Mouse (Mus musculus): Measurements from ENCODE around the gene Bpifb9a. TPM values are rescaled to one million over a fixed set of nuclear protein-coding genes. Genes with fewer than 3 reads are reported as not detected.
"Not testable (repeated sequence)": the region's sequence is repeated elsewhere in the genome, so short reads cannot be mapped to it uniquely, and the experiment has no call there.

Bpifb9a gene
- not detected in 2 replicates for polyA plus RNA-seq (2014; fragmentation: Nextera tagmentation; extraction: Ambion mirVana)

GRCm38 (mm10) chr2:154257554-154257953, at the start of gene Bpifb9a:
Bpifb9a (plus strand) TSS chr2:154257854.
- not testable (repeated sequence) for H3K4me3 ChIP-seq (ENCODE audit: low read depth, low read length); H3K27me3 ChIP-seq (ENCODE audit: control insufficient read depth, insufficient read depth, low read length); H3K9ac ChIP-seq (replicated peaks; ENCODE audit: low read depth, low read length); H3K4me1 ChIP-seq (ENCODE audit: control insufficient read depth, insufficient read depth, low read length); ATAC-seq (ENCODE audit: low read depth); H3K27ac ChIP-seq (ENCODE audit: low read depth, low read length); H3K9me3 ChIP-seq (ENCODE audit: control insufficient read depth, low read length); H3K36me3 ChIP-seq (ENCODE audit: control insufficient read depth, insufficient read depth, low read length); H3K4me2 ChIP-seq (ENCODE audit: low read depth, low read length)
- WGBS, result 88% methylated on average over 5 of the region's 5 CpGs

GRCm38 (mm10) chr2:154209112-154209511, 48.5 kb upstream of the Bpifb9a start:
- Histone ChIP-seq H3K27me3 (ENCODE audit: control insufficient read depth, insufficient read depth, low read length) (no peaks in the 10 kb centered on the region), H3K4me1 (ENCODE audit: control insufficient read depth, insufficient read depth, low read length) (no peaks in the 10 kb centered on the region), H3K4me2 (ENCODE audit: low read depth, low read length) (no peak overlapping the region), H3K27ac (ENCODE audit: low read depth, low read length) (no peak overlapping the region), H3K9ac (replicated peaks; ENCODE audit: low read depth, low read length) (no peak overlapping the region), H3K4me3 (ENCODE audit: low read depth, low read length) (no peak overlapping the region), H3K9me3 (ENCODE audit: control insufficient read depth, low read length) (no peaks in the 10 kb centered on the region), H3K36me3 (ENCODE audit: control insufficient read depth, insufficient read depth, low read length) (no peaks in the 10 kb centered on the region)
- no peak for ATAC-seq (ENCODE audit: low read depth)
- WGBS, result 13% methylated on average over 3 of the region's 3 CpGs

DNA sequence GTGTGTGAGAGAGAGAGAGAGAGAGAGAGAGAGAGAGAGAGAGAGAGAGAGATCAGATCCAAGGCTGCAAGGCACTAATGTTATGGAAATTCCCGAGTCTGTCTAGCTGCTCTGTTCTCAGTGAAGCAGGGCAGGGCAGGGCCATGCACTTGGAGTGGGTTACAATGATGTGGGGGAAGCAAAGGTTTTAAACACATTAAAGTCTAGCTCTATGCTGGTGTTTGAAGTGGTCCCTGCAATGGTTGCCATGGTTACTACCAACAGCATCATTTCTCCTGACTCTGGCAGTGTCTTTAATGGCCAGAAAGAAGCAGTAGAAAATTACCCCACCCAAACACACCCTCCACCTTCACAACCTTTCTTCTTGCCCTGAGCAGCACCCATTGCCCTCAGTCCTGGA, 46.5 kb upstream of the Bpifb9a start:
- 36% methylated on average over 1 of the region's 1 CpGs for WGBS
- Histone ChIP-seq H3K36me3 (ENCODE audit: control insufficient read depth, insufficient read depth, low read length) (no peaks in the 10 kb centered on the region), H3K9me3 (ENCODE audit: control insufficient read depth, low read length) (no peaks in the 10 kb centered on the region), H3K4me2 (ENCODE audit: low read depth, low read length) (no peak overlapping the region), H3K4me1 (ENCODE audit: control insufficient read depth, insufficient read depth, low read length) (no peaks in the 10 kb centered on the region), H3K9ac (replicated peaks; ENCODE audit: low read depth, low read length) (no peak overlapping the region), H3K27ac (ENCODE audit: low read depth, low read length) (no peak overlapping the region), H3K27me3 (ENCODE audit: control insufficient read depth, insufficient read depth, low read length) (no peaks in the 10 kb centered on the region), H3K4me3 (ENCODE audit: low read depth, low read length) (no peak overlapping the region)
- 0 out of 2 replicates have a peak, but pooled peaks have one; percentile 28 for ATAC-seq (ENCODE audit: low read depth)

DNA sequence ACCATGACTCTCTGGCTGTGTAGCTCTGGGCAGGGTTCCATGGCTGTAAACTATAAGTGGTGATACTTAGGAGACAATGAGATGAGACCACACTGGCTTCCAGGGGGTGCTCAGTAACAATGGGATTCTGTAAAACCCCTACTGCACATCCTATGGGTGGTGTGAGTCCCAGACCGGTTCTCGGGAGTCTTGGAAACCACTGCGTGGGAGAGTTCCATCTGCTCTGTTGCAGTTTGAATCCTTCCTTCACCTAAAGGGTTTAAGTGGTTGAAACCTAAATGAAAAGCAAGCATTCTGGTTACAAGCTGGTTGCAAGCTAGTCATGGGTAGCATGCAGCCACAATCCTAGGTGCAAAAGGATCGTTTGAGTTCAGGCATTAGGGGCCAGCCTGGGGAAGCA, 45.8 kb upstream of the Bpifb9a start:
- Histone ChIP-seq H3K9ac (replicated peaks; ENCODE audit: low read depth, low read length) (no peak overlapping the region), H3K36me3 (ENCODE audit: control insufficient read depth, insufficient read depth, low read length) (no peaks in the 10 kb centered on the region), H3K4me2 (ENCODE audit: low read depth, low read length) (no peak overlapping the region), H3K4me1 (ENCODE audit: control insufficient read depth, insufficient read depth, low read length) (no peaks in the 10 kb centered on the region), H3K27ac (ENCODE audit: low read depth, low read length) (no peak overlapping the region), H3K9me3 (ENCODE audit: control insufficient read depth, low read length) (no peaks in the 10 kb centered on the region), H3K27me3 (ENCODE audit: control insufficient read depth, insufficient read depth, low read length) (no peaks in the 10 kb centered on the region), H3K4me3 (ENCODE audit: low read depth, low read length) (no peak overlapping the region)
- ATAC-seq (ENCODE audit: low read depth), result no peak
- WGBS, result 83% methylated on average over 4 of the region's 4 CpGs

DNA sequence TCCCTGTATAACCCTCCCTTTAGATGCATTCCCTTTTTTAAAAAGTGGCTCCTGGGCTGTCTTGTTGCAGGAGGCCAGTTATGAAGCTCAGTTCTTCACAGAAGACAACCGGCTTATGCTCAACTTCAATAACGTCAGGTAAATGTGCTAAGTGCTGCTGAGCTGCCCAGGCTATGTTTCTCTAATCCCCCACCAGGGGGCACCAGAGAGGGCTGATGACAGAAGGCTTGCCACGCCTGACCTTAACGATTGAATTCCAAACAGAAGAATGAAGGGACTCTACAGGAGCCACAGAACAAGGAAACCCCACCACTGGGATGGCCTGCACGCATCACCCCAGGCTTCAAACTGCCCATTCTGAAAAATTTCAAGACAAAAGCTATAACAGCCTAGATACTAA, 42.5 kb upstream of the Bpifb9a start:
- 19% methylated on average over 5 of the region's 5 CpGs for WGBS
- H3K27me3 ChIP-seq (ENCODE audit: control insufficient read depth, insufficient read depth, low read length), result no peaks in the 10 kb centered on the region
- no peaks in the 10 kb centered on the region for H3K9me3 ChIP-seq (ENCODE audit: control insufficient read depth, low read length)
- H3K9ac ChIP-seq (replicated peaks; ENCODE audit: low read depth, low read length), result no peak overlapping the region
- no peak overlapping the region for H3K27ac ChIP-seq (ENCODE audit: low read depth, low read length)
- H3K4me2 ChIP-seq (ENCODE audit: low read depth, low read length), result no peak overlapping the region
- H3K4me1 ChIP-seq (ENCODE audit: control insufficient read depth, insufficient read depth, low read length), result no peaks in the 10 kb centered on the region
- ATAC-seq (ENCODE audit: low read depth), result no peak
- H3K4me3 ChIP-seq (ENCODE audit: low read depth, low read length), result no peak overlapping the region
- no peaks in the 10 kb centered on the region for H3K36me3 ChIP-seq (ENCODE audit: control insufficient read depth, insufficient read depth, low read length)

DNA sequence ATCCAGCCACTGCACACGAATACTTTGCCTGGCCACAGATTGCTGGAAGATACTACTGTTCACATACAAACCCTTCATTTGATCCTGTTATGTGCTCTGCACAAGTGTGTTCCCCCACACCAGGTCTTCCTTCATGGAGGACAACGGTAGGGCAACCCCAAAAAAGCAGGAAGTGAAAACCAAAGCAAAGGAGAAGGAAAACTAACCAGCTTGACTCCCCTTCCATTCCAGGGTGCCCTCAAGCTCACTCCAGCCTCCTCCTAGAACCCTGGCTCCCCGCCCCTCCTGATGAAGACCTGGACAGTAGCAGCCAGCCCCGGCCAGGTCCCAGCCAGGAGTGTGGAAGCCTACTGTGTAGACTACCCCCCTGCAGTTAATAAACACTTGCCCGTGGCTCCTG, 37.7 kb upstream of the Bpifb9a start:
- Histone ChIP-seq H3K9ac (replicated peaks; ENCODE audit: low read depth, low read length) (no peak overlapping the region), H3K9me3 (ENCODE audit: control insufficient read depth, low read length) (no peaks in the 10 kb centered on the region), H3K27ac (ENCODE audit: low read depth, low read length) (no peak overlapping the region), H3K4me2 (ENCODE audit: low read depth, low read length) (no peak overlapping the region), H3K4me3 (ENCODE audit: low read depth, low read length) (no peak overlapping the region), H3K4me1 (ENCODE audit: control insufficient read depth, insufficient read depth, low read length) (peaks cover 2% of the 10 kb centered on the region; the same call in 1 of the 2 replicates), H3K36me3 (ENCODE audit: control insufficient read depth, insufficient read depth, low read length) (no peaks in the 10 kb centered on the region), H3K27me3 (ENCODE audit: control insufficient read depth, insufficient read depth, low read length) (no peaks in the 10 kb centered on the region)
- ATAC-seq (ENCODE audit: low read depth), result no peak
- 78% methylated on average over 5 of the region's 5 CpGs for WGBS

GRCm38 (mm10) chr2:154223265-154223916, 34.3 kb upstream of the Bpifb9a start, which contains the start of gene Bpifb5:
Bpifb5 (plus strand) TSS chr2:154223742.
- H3K9ac ChIP-seq (replicated peaks; ENCODE audit: low read depth, low read length), result no peak within 1 kb of the TSS
- H3K27me3 ChIP-seq (ENCODE audit: control insufficient read depth, insufficient read depth, low read length), result no peaks in the 10 kb centered on the region
- H3K4me1 ChIP-seq (ENCODE audit: control insufficient read depth, insufficient read depth, low read length), result peaks cover 2% of the 10 kb centered on the region; the same call in 1 of the 2 replicates
- H3K36me3 ChIP-seq (ENCODE audit: control insufficient read depth, insufficient read depth, low read length), result no peaks in the 10 kb centered on the region
- 3% methylated on average over 14 of the region's 14 CpGs for WGBS
- H3K4me3 ChIP-seq (ENCODE audit: low read depth, low read length), result no peak within 1 kb of the TSS
- H3K9me3 ChIP-seq (ENCODE audit: control insufficient read depth, low read length), result no peaks in the 10 kb centered on the region
- H3K27ac ChIP-seq (ENCODE audit: low read depth, low read length), result no peak within 1 kb of the TSS; the same call in 1 of the 2 replicates
- H3K4me2 ChIP-seq (ENCODE audit: low read depth, low read length), result peak within 1 kb of the TSS; percentile 24; the same call in 1 of the 2 replicates
- peak; percentile 83 for ATAC-seq (ENCODE audit: low read depth)

DNA sequence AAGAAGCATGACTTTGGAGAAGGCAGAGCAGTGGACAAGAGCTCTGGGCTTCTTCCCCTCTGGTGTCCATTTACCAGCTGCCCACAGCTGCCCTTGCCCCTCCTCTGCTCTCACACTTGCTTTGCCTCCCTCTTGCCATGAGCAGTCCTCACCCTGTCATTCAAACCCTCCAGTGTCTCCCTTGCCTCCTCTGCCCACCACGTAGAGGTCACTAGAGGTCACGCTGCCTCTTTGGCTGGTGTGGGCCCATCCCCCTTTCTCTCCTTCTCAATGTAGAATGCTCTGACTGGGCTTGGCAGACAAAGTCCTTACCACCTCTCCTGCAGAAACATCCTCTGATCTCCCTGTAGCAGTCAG, 33.8 kb upstream of the Bpifb9a start:
- no peak for ATAC-seq (ENCODE audit: low read depth)
- Histone ChIP-seq H3K27ac (ENCODE audit: low read depth, low read length) (no peak overlapping the region; the same call in 1 of the 2 replicates), H3K9me3 (ENCODE audit: control insufficient read depth, low read length) (no peaks in the 10 kb centered on the region), H3K4me3 (ENCODE audit: low read depth, low read length) (no peak overlapping the region), H3K9ac (replicated peaks; ENCODE audit: low read depth, low read length) (no peak overlapping the region), H3K36me3 (ENCODE audit: control insufficient read depth, insufficient read depth, low read length) (no peaks in the 10 kb centered on the region), H3K4me2 (ENCODE audit: low read depth, low read length) (peak overlapping the region; percentile 24; the same call in 1 of the 2 replicates), H3K4me1 (ENCODE audit: control insufficient read depth, insufficient read depth, low read length) (peaks cover 2% of the 10 kb centered on the region; the same call in 1 of the 2 replicates), H3K27me3 (ENCODE audit: control insufficient read depth, insufficient read depth, low read length) (no peaks in the 10 kb centered on the region)
- WGBS, result 5% methylated on average over 2 of the region's 2 CpGs

DNA sequence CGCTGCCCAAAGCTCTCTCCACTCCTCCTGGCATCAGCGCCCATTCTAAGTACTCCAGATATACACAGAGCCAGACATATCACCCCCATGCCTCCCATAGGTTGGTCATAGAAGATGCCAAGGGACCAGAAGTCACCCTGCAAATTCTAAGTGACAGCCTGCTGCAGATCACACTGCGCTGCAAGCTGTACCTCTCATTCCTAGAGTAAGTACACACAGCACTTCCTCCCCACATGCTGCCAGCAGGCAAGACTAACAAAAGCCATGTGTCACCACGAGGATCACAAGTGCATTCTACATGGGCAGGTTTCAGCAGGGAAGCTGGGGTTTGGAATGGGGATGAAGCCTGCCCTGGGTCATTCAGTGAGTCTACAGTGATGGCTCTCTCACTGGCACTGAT, 30.7 kb upstream of the Bpifb9a start:
- H3K27me3 ChIP-seq (ENCODE audit: control insufficient read depth, insufficient read depth, low read length), result no peaks in the 10 kb centered on the region
- H3K9ac ChIP-seq (replicated peaks; ENCODE audit: low read depth, low read length), result no peak overlapping the region
- no peak for ATAC-seq (ENCODE audit: low read depth)
- H3K9me3 ChIP-seq (ENCODE audit: control insufficient read depth, low read length), result no peaks in the 10 kb centered on the region
- H3K4me3 ChIP-seq (ENCODE audit: low read depth, low read length), result no peak overlapping the region
- peaks cover 2% of the 10 kb centered on the region; the same call in 1 of the 2 replicates for H3K4me1 ChIP-seq (ENCODE audit: control insufficient read depth, insufficient read depth, low read length)
- no peak overlapping the region for H3K4me2 ChIP-seq (ENCODE audit: low read depth, low read length)
- WGBS, result 80% methylated on average over 4 of the region's 4 CpGs
- H3K36me3 ChIP-seq (ENCODE audit: control insufficient read depth, insufficient read depth, low read length), result no peaks in the 10 kb centered on the region
- H3K27ac ChIP-seq (ENCODE audit: low read depth, low read length), result no peak overlapping the region

Data from neural tube, embryonic 14.5 days (tissue).